Mouse (Mus musculus) bone marrow macrophage, adult 2 months (primary cell): ENCODE measurements at regions not wholly inside any gene's neighbourhood (a gene's known extent, or its start where the extent isn't known, plus 50 kb on each side); places are given as distances from the start of the nearest gene placed in this dataset.

Experiments used
- H3K27ac ChIP-seq: 2 replicates; pipeline ENCODE4 v1.5.1; 2012; ENCODE audit warnings: low read depth, low read length; ENCODE audit not compliant: insufficient read depth
- H3K4me1 ChIP-seq: 2 replicates; pipeline ENCODE4 v1.6.1; 2012; ENCODE audit warnings: low read length; ENCODE audit not compliant: control insufficient read depth, insufficient read depth
- H3K4me3 ChIP-seq: 2 replicates; pipeline ENCODE4 v1.5.1; 2012; ENCODE audit warnings: mild to moderate bottlenecking, low read length, moderate library complexity; ENCODE audit not compliant: insufficient read depth
- CTCF ChIP-seq: IDR thresholded peaks from 2 replicates; pipeline ENCODE4 v1.5.1; 2012; ENCODE audit warnings: low read depth, mild to moderate bottlenecking, low read length, moderate library complexity
- POLR2A ChIP-seq: IDR thresholded peaks from 2 replicates; pipeline ENCODE4 v1.6.1; 2012; ENCODE audit warnings: mild to moderate bottlenecking, low read depth, low read length, borderline replicate concordance

DNA sequence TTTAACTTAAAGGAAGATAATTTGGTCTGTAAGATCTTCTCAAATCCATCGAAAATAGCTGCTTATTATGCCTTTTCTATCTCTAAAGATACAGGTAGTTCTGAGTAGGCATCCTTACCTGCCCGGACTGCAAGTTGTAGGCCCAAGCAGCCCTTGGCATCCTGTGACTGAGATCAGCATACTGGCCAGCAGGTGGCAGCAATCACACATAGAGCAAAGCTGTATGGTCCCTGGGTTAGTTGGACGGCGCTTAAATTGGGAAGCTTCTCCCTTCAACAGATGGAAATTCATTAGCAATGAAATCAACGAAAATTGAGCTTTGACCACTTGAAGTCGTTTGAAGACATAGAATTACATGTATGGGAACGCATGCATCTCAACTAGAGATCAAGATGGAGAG lies 61.0 kb downstream of the Ccng2 start:
- no peak overlapping the region for H3K27ac ChIP-seq
- no peak overlapping the region for H3K4me3 ChIP-seq
- TF ChIP-seq CTCF (peak; percentile 74), POLR2A (no peak)
- H3K4me1 ChIP-seq = no peaks in the 10 kb centered on the region

DNA sequence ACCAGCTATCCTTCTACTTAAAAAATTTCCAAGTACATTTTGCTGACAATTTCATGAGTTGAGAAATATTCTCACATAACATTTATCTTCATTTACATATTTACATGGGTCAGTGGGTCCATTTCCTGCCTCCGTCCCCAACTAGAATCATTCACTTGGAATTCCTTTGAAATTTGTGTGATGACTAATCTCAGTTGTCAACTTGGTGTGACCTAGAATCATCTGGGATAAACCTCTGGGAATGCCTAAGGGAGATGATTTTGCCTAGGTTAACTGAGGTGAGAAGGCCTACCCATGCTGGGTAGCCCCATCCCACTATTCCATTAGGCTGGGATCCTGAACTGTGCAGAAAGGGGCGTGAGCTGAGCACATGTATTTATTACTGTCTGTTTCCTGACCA lies 63.8 kb downstream of the Ccng2 start:
- H3K4me1 ChIP-seq = no peaks in the 10 kb centered on the region
- TF ChIP-seq CTCF (no peak), POLR2A (no peak)
- H3K27ac ChIP-seq = no peak overlapping the region
- no peak overlapping the region for H3K4me3 ChIP-seq

DNA sequence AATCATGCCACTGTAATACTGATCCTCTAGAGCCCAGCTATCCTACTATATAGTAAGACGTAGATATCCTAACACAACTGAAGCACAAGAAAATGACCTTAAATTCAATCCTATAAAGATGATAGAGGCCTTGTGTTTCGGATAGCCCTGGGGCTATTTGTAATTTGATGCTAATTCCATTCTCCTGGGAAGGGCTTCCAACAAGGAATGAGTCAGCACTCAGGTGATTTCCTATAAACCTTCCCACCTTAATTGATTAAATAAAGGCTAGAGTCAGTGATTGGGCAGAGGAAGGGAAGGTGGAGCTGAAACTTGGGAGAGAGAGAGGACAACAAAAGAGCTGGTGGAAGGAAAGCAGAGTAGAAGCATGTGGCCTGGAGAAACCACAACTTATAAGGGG lies 86.0 kb downstream of the Ccng2 start:
- no peak overlapping the region for H3K27ac ChIP-seq
- no peak overlapping the region for H3K4me3 ChIP-seq
- no peak for TF ChIP-seq CTCF
- TF ChIP-seq POLR2A = no peak
- no peaks in the 10 kb centered on the region for H3K4me1 ChIP-seq
